Mouse (Mus musculus) CH12.LX (cell line): ENCODE measurements around the gene Fdx1l. TPM values are rescaled to one million over a fixed set of nuclear protein-coding genes. Genes with fewer than 3 reads are reported as not detected.

Experiments used
- DNase-seq: peaks from one replicate; pipeline ENCODE4 v3.0.0-alpha.2; 2013; ENCODE audit errors: extremely low read depth
- H3K27ac ChIP-seq: 2 replicates; pipeline ENCODE4 v1.5.1; 2012; ENCODE audit warnings: low read depth, mild to moderate bottlenecking, control low read depth, moderate library complexity; ENCODE audit not compliant: insufficient read depth
- H3K27me3 ChIP-seq: replicated peaks from 2 replicates; pipeline ENCODE3; 2012; ENCODE audit warnings: inconsistent platforms
- H3K36me3 ChIP-seq, 2 experiments: replicated peaks in 1 of 2; 2 replicates each; pipeline versions ENCODE3 to v1.6.1; 2012; ENCODE audit warnings: inconsistent platforms in 1 of 2, low read length in 1 of 2, mild to moderate bottlenecking in 1 of 2, mixed read lengths in 1 of 2, moderate library complexity in 1 of 2; ENCODE audit not compliant: control insufficient read depth in 1 of 2, insufficient read depth in 1 of 2
- H3K4me1 ChIP-seq, 2 experiments: 2 replicates each; pipeline ENCODE4 v1.6.1; 2012; ENCODE audit warnings: inconsistent platforms in 1 of 2, moderate library complexity in 1 of 2; ENCODE audit not compliant: insufficient read depth in 2 of 2, control insufficient read depth in 1 of 2
- H3K4me2 ChIP-seq: 2 replicates; pipeline ENCODE4 v1.6.1; 2012; ENCODE audit warnings: low read depth, mild to moderate bottlenecking, control low read depth; ENCODE audit not compliant: poor library complexity, insufficient read depth, severe bottlenecking
- H3K4me3 ChIP-seq, 3 experiments: fragments of 150-350 bp in 1 of 3; sonication (generic) in 1 of 3; replicated peaks in 1 of 3; 2 replicates each; pipeline versions ENCODE3 to v1.5.1; 2011 to 2012; ENCODE audit warnings: low read depth in 2 of 3, low read length in 2 of 3, mild to moderate bottlenecking in 2 of 3, moderate library complexity in 2 of 3, control low read depth in 1 of 3, improper control_type of control experiment in 1 of 3, inconsistent platforms in 1 of 3, mixed read lengths in 1 of 3; ENCODE audit not compliant: poor library complexity in 1 of 3
- H3K79me2 ChIP-seq: replicated peaks from 2 replicates; pipeline ENCODE4 v1.6.1; 2012; ENCODE audit warnings: mild to moderate bottlenecking, moderate library complexity; ENCODE audit not compliant: control insufficient read depth, poor library complexity, insufficient read depth, severe bottlenecking; ENCODE audit errors: extremely low read depth
- H3K9ac ChIP-seq: 2 replicates; pipeline ENCODE4 v1.6.1; 2012; ENCODE audit warnings: low read depth, mild to moderate bottlenecking, control low read depth, moderate library complexity; ENCODE audit not compliant: insufficient read depth
- H3K9me3 ChIP-seq: replicated peaks from 2 replicates; pipeline ENCODE3; 2012; ENCODE audit warnings: low read length, inconsistent platforms, mixed read lengths
- CTCF ChIP-seq, 2 experiments: IDR thresholded peaks in 1 of 2; conservative IDR thresholded peaks in 1 of 2; 2 replicates each; pipeline ENCODE4 v1.5.1; 2011 to 2012; ENCODE audit warnings: low read depth in 2 of 2, low read length in 2 of 2, improper control_type of control experiment in 1 of 2, inconsistent platforms in 1 of 2, mild to moderate bottlenecking in 1 of 2, moderate library complexity in 1 of 2
- E2F4 ChIP-seq: IDR thresholded peaks from 2 replicates; pipeline ENCODE4 v1.6.1; 2011; ENCODE audit warnings: low read depth, low read length, improper control_type of control experiment; ENCODE audit not compliant: insufficient replicate concordance
- ELF1 ChIP-seq: IDR thresholded peaks from 2 replicates; pipeline ENCODE4 v1.6.1; 2014; ENCODE audit warnings: low read depth, mild to moderate bottlenecking, inconsistent platforms, low read length, improper control_type of control experiment
- ETS1 ChIP-seq: conservative IDR thresholded peaks from 2 replicates; pipeline ENCODE4 v1.6.1; 2012; ENCODE audit warnings: low read depth, mild to moderate bottlenecking, inconsistent platforms, low read length, improper control_type of control experiment, moderate library complexity
- GABPA ChIP-seq: IDR thresholded peaks from 2 replicates; pipeline ENCODE4 v1.6.1; 2012; ENCODE audit warnings: low read depth, low read length, improper control_type of control experiment, inconsistent platforms; ENCODE audit not compliant: insufficient replicate concordance
- JUN ChIP-seq: IDR thresholded peaks from 2 replicates; pipeline ENCODE4 v1.6.1; 2011; ENCODE audit warnings: low read depth, mild to moderate bottlenecking, low read length, improper control_type of control experiment, moderate library complexity; ENCODE audit not compliant: insufficient read depth
- JUND ChIP-seq: conservative IDR thresholded peaks from 2 replicates; pipeline ENCODE4 v1.6.1; 2011; ENCODE audit warnings: low read depth, low read length, improper control_type of control experiment
- KAT2A ChIP-seq: IDR thresholded peaks from 2 replicates; pipeline ENCODE4 v1.6.1; 2012; ENCODE audit warnings: low read length, improper control_type of control experiment, inconsistent platforms; ENCODE audit not compliant: insufficient replicate concordance
- MEF2A ChIP-seq: IDR thresholded peaks from 2 replicates; pipeline ENCODE4 v1.6.1; 2014; ENCODE audit warnings: low read depth, mild to moderate bottlenecking, inconsistent platforms, low read length, improper control_type of control experiment, borderline replicate concordance
- NELFE ChIP-seq: IDR thresholded peaks from 2 replicates; pipeline ENCODE4 v1.6.1; 2011; ENCODE audit warnings: low read depth, low read length, improper control_type of control experiment
- NRF1 ChIP-seq: IDR thresholded peaks from 2 replicates; pipeline ENCODE4 v1.6.1; 2014; ENCODE audit warnings: low read depth, mild to moderate bottlenecking, inconsistent platforms, low read length, improper control_type of control experiment, moderate library complexity
- POLR2AphosphoS2 ChIP-seq: IDR thresholded peaks from 2 replicates; pipeline ENCODE4 v1.6.1; 2011; ENCODE audit warnings: low read depth, low read length, improper control_type of control experiment
- TBP ChIP-seq: conservative IDR thresholded peaks from 2 replicates; pipeline ENCODE4 v1.6.1; 2011; ENCODE audit warnings: low read depth, low read length, improper control_type of control experiment
- USF1 ChIP-seq: IDR thresholded peaks from 2 replicates; pipeline ENCODE4 v1.6.1; 2014; ENCODE audit warnings: low read depth, mild to moderate bottlenecking, inconsistent platforms, low read length, improper control_type of control experiment
- ZKSCAN1 ChIP-seq: IDR thresholded peaks from 2 replicates; pipeline ENCODE4 v1.6.1; 2012; ENCODE audit warnings: low read depth, inconsistent platforms, low read length, improper control_type of control experiment, borderline replicate concordance
- ZMIZ1 ChIP-seq: IDR thresholded peaks from 2 replicates; pipeline ENCODE4 v1.6.1; 2012; ENCODE audit warnings: low read depth, mild to moderate bottlenecking, inconsistent platforms, low read length, improper control_type of control experiment
- ZNF384 ChIP-seq: IDR thresholded peaks from 2 replicates; pipeline ENCODE4 v1.6.1; 2012; ENCODE audit warnings: low read depth, low read length, improper control_type of control experiment, inconsistent platforms
- dilution Hi-C: fragments of 300-500 bp; cut with MboI; formaldehyde crosslinking; loops from 2 replicates; pipeline ENCODE4 v1.14.3; 2020; ENCODE audit warnings: low sequenced_read_pairs; ENCODE audit not compliant: extremely low pct_unique_long_range_greater_than_20kb, extremely low pct_ligation_motif_present
- in situ Hi-C: fragments of 300-500 bp; cut with MboI; formaldehyde crosslinking; loops from 3 replicates; pipeline ENCODE4 v1.14.3; 2019; ENCODE audit warnings: low sequenced_read_pairs, low pct_ligation_motif_present, low pct_unique_long_range_greater_than_20kb, mixed read lengths
- polyA plus RNA-seq: library from polyadenylated mRNA; unstranded; fragments of >175 nt; gene quantifications from 2 replicates; pipeline ENCODE4 v1.2.1, GENCODE M21; 2012; ENCODE audit warnings: low read depth; ENCODE audit not compliant: insufficient read length
- total RNA-seq, 2 experiments: library from RNA; depleted of rRNA; stranded (reverse); fragments of 300-350 nt in 1 of 2; fragments of >200 nt in 1 of 2; gene quantifications; 2 replicates each; pipeline ENCODE4 v1.2.3; 2012 to 2014

The Fdx1l gene
- total and polyA plus RNA-seq, 3 experiments: 70.8 to 105 (median 79.7) TPM

- in situ Hi-C loops (no loop called here), dilution Hi-C loops (no loop called here)
- Histone ChIP-seq H3K36me3 (peaks cover 82 to 96% of the 10 kb centered on the region in 2 experiments), H3K27me3 (no peaks in the 10 kb centered on the region), H3K27ac (no peak overlapping the region), H3K4me1 (peaks cover 0 to 13% of the 10 kb centered on the region in 2 experiments; a peak in 1 of 4 replicates), H3K9ac (no peak overlapping the region), H3K4me2 (no peak overlapping the region), H3K9me3 (no peaks in the 10 kb centered on the region), H3K79me2 (peaks cover 34% of the 10 kb centered on the region), H3K4me3 (no peak overlapping the region)
- DNase-seq: no peak
- TF ChIP-seq JUND: no peak
- TF ChIP-seq JUN: no peak
- no peak for TF ChIP-seq ZMIZ1
- TF ChIP-seq KAT2A: no peak
- TF ChIP-seq TBP: no peak
- no peak for TF ChIP-seq GABPA
- no peak for TF ChIP-seq CTCF (conservative IDR thresholded peaks at IDR 0.05 in 1 of 2, IDR thresholded peaks at IDR 0.05 in 1 of 2; ENCODE audit: low read depth in 2 of 2, low read length in 2 of 2)
- TF ChIP-seq USF1: no peak
- no peak for TF ChIP-seq ETS1
- TF ChIP-seq MEF2A: no peak
- TF ChIP-seq ZKSCAN1: no peak
- TF ChIP-seq E2F4: no peak
- no peak for TF ChIP-seq NRF1
- TF ChIP-seq POLR2AphosphoS2: no peak
- no peak for TF ChIP-seq ELF1
- TF ChIP-seq NELFE: no peak
These were observed 7.7 kb upstream of the Fdx1l start for GRCm38 (mm10) chr9:21081127-21081526.

GRCm38 (mm10) chr9:21075625-21076024 is 2.2 kb upstream of the Fdx1l start:
- no peak overlapping the region for H3K9ac ChIP-seq
- H3K36me3 ChIP-seq: peaks cover 69 to 78% of the 10 kb centered on the region in 2 experiments
- dilution Hi-C loops (no loop called here), in situ Hi-C loops (no loop called here)
- peaks cover 24% of the 10 kb centered on the region for H3K79me2 ChIP-seq
- TF ChIP-seq ZMIZ1 (peak; percentile 51; the same call in 1 of the 2 replicates), ZNF384 (no peak)
- no peak overlapping the region for H3K4me2 ChIP-seq
- DNase-seq: no peak
- no peak overlapping the region for H3K4me3 ChIP-seq
- H3K4me1 ChIP-seq: peaks cover 8 to 24% of the 10 kb centered on the region in 2 experiments
- no peaks in the 10 kb centered on the region for H3K9me3 ChIP-seq
- no peaks in the 10 kb centered on the region for H3K27me3 ChIP-seq
- no peak overlapping the region for H3K27ac ChIP-seq
